Mouse (Mus musculus): Measurements from ENCODE around the gene Aff1. TPM values are rescaled to one million over a fixed set of nuclear protein-coding genes. Genes with fewer than 3 reads are reported as not detected.
A peak's percentile ranks its signal among the peaks of the same experiment; 100 is the strongest.

Gene Aff1
- 10 to 100 TPM; 37.4 to 46.9 TPM for total RNA-seq (2021)
- polyA plus RNA-seq (2012; rRNA removed) = 10.5 and 14.1 TPM in 2 replicates
- long read RNA-seq, partial matches to known transcripts = 0 of 7 reads
- long read RNA-seq, other reads (novel, unspliced or antisense) = 7 of 7 reads

DNA sequence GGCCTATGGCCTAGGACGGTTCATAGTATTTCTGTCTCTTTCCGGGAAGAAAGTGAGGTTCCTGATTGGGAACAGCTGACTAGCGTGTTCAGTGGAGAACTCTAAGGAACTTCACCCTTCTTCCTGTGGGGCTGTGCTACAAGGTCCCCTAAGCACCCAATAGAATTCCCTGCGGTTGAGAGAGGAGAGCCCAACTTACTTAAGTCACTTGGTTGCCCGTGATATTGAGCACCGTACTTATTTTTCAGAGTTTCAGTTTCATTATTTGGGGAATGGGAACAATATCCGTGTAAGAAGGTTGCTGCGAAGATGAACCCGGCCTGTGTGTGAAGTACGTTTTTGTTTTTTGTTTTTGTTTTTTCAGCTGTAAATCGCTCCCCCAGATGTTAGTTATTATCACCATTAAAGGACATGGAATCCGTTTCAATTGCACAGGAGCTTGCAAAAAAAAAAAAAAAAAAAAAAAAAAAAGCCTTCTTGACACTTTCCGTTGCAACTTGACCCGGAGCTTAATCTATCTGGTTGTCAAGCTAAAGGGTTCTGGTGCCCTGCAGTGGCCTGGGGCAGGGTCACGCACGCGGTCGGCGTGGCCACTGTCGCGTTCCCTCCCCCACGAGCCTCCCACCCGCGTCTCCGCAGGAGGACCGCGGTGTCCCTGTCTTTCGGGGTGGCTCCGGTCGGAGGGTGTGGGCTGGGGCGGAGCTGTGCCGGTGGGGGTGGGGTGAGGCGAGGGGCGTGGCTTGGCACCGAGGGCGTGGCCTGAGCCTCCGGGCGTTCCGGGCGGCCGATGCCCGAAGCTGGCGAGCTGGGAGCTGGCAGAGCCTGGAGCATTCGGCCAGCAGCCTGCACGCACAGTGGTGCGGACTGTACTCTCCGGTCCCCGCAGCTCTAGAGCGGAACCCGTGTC is at the start of gene Aff1:
TSS of gene Aff1 (plus strand) at position 751 of the 907 bp plus-strand sequence.
- Histone ChIP-seq H3K4me1 (ENCODE audit: control insufficient read depth, insufficient read depth, low read length) (no peaks in the 10 kb centered on the region; the same call in 1 of the 2 replicates), H3K27me3 (ENCODE audit: control insufficient read depth, insufficient read depth, low read length) (no peaks in the 10 kb centered on the region), H3K36me3 (ENCODE audit: control insufficient read depth, insufficient read depth, low read length) (no peaks in the 10 kb centered on the region), H3K27ac (peak within 1 kb of the TSS; percentile 96), H3K79me2 (replicated peaks; ENCODE audit: control insufficient read depth, insufficient read depth, low read length) (no peaks in the 10 kb centered on the region), H3K4me3 (peak within 1 kb of the TSS; percentile 99), H3K9ac (ENCODE audit: low read depth, low read length) (peak within 1 kb of the TSS; percentile 91)
- WGBS = 2% methylated on average over 50 of the region's 50 CpGs
- intact Hi-C loops (cut with DNase I) = loop anchor here (2.0 to 5.0 kb wide), 2 partner anchors 61 to 80 kb away; no protein-coding TSS in a partner anchor
- TF ChIP-seq EP300 (IDR thresholded peaks at IDR 0.05; ENCODE audit: insufficient read depth, low read depth, low read length) (0 out of 2 replicates have a peak, but pooled peaks have one; percentile 17), CTCF (IDR thresholded peaks at IDR 0.05) (no peak), POLR2A (IDR thresholded peaks at IDR 0.05; ENCODE audit: insufficient read depth, low read depth, low read length) (peak; percentile 87)
- DNase-seq = peak; percentile 94 to 97

DNA sequence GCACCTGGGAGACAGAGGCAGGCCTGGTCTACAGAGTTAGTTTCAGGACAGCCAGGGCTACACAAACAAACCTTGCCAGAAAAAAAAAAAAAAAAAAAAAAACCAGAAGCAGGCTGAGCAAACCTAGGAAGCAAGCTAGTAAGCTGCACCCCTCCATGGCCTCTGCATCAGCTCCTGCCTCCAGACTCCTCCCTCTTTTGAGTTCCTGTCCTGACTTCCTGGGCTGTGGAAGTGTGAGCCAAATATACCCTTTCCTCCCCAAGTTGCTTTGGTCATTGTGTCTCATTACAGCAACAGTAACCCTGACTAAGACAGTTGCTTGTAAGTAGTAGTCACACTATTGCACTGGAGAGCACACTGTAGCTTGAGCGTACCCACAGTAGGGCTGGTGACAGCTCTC is 48.0 kb upstream of the Aff1 start:
- 90% methylated on average over 1 of the region's 1 CpGs for WGBS
- TF ChIP-seq EP300 (IDR thresholded peaks at IDR 0.05; ENCODE audit: insufficient read depth, low read depth, low read length) = no peak
- TF ChIP-seq POLR2A (IDR thresholded peaks at IDR 0.05; ENCODE audit: insufficient read depth, low read depth, low read length) = no peak
- no peak for TF ChIP-seq CTCF (IDR thresholded peaks at IDR 0.05)
- DNase-seq = no peak

DNA sequence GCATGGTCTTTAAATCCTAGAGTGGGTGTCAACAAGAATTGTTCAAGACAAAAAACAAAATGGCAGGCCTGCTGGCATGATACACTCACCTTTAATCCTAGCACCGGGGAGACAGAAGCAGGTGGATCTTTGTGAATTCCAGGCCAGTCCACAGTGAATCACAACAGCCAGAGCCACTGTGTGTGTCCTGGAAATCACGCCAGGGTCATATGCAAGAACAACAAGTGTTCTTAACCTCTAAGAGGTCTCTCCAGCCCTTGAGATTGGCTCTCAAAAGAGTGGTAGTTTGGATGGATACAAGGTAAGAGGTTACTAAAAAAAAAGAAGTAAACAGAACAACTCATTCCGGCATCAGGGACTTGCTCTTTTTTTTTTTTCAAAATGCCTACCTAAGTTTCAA is 44.9 kb upstream of the Aff1 start:
- H3K36me3 ChIP-seq (ENCODE audit: control insufficient read depth, insufficient read depth, low read length) = no peaks in the 10 kb centered on the region
- DNase-seq = no peak

More for the DNA sequence above, 48.0 kb upstream of the Aff1 start:
- H3K27ac ChIP-seq = no peak overlapping the region
- no peaks in the 10 kb centered on the region for H3K79me2 ChIP-seq (replicated peaks; ENCODE audit: control insufficient read depth, insufficient read depth, low read length)
- no peak overlapping the region for H3K4me3 ChIP-seq
- intact Hi-C loops (cut with DNase I) = no loop called here
- H3K9ac ChIP-seq (ENCODE audit: low read depth, low read length) = no peak overlapping the region
- H3K4me1 ChIP-seq (ENCODE audit: control insufficient read depth, insufficient read depth, low read length) = peaks cover 1% of the 10 kb centered on the region
- H3K27me3 ChIP-seq (ENCODE audit: control insufficient read depth, insufficient read depth, low read length) = no peaks in the 10 kb centered on the region; the same call in 1 of the 2 replicates
- no peaks in the 10 kb centered on the region for H3K36me3 ChIP-seq (ENCODE audit: control insufficient read depth, insufficient read depth, low read length)

DNA sequence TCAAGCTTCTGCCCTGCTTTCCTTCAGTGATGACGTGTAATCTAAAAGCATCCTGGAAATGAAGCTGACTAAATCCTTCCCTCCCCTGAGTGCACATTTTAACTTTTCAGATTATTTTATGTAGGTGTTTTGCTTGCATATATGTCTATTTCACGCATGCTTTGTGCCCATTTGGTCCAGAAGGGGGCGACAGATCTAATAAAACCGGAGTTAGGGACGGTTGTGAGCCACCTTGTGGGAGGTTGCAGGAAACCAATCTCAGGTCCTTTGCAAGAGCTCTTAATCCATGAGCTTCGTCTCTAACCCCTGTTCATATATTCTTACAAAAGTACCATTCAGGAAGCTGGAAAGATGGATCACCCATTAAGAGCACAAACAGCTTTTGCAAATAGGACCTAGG is 37.9 kb upstream of the Aff1 start:
- H3K36me3 ChIP-seq (ENCODE audit: control insufficient read depth, insufficient read depth, low read length) = no peaks in the 10 kb centered on the region
- H3K27me3 ChIP-seq (ENCODE audit: control insufficient read depth, insufficient read depth, low read length) = peaks cover 5% of the 10 kb centered on the region; the same call in 1 of the 2 replicates
- H3K4me3 ChIP-seq = no peak overlapping the region
- TF ChIP-seq POLR2A (IDR thresholded peaks at IDR 0.05; ENCODE audit: insufficient read depth, low read depth, low read length) (no peak), CTCF (IDR thresholded peaks at IDR 0.05) (peak; percentile 67)
- no peak overlapping the region for H3K9ac ChIP-seq (ENCODE audit: low read depth, low read length)
- DNase-seq = no peak
- H3K27ac ChIP-seq = no peak overlapping the region
- peaks cover 2% of the 10 kb centered on the region for H3K4me1 ChIP-seq (ENCODE audit: control insufficient read depth, insufficient read depth, low read length)
- intact Hi-C loops (cut with DNase I) = no loop called here
- H3K79me2 ChIP-seq (replicated peaks; ENCODE audit: control insufficient read depth, insufficient read depth, low read length) = no peaks in the 10 kb centered on the region
- 47% methylated on average over 6 of the region's 6 CpGs for WGBS

More for the DNA sequence above, 44.9 kb upstream of the Aff1 start:
- Histone ChIP-seq H3K27ac (no peak overlapping the region), H3K4me1 (ENCODE audit: control insufficient read depth, insufficient read depth, low read length) (peaks cover 1% of the 10 kb centered on the region), H3K27me3 (ENCODE audit: control insufficient read depth, insufficient read depth, low read length) (no peaks in the 10 kb centered on the region), H3K9ac (ENCODE audit: low read depth, low read length) (no peak overlapping the region), H3K79me2 (replicated peaks; ENCODE audit: control insufficient read depth, insufficient read depth, low read length) (no peaks in the 10 kb centered on the region), H3K4me3 (no peak overlapping the region)
- 89% methylated on average over 3 of the region's 3 CpGs for WGBS
- intact Hi-C loops (cut with DNase I) = no loop called here
- TF ChIP-seq POLR2A (IDR thresholded peaks at IDR 0.05; ENCODE audit: insufficient read depth, low read depth, low read length) = no peak
- TF ChIP-seq CTCF (IDR thresholded peaks at IDR 0.05) = no peak
- no peak for TF ChIP-seq EP300 (IDR thresholded peaks at IDR 0.05; ENCODE audit: insufficient read depth, low read depth, low read length)

DNA sequence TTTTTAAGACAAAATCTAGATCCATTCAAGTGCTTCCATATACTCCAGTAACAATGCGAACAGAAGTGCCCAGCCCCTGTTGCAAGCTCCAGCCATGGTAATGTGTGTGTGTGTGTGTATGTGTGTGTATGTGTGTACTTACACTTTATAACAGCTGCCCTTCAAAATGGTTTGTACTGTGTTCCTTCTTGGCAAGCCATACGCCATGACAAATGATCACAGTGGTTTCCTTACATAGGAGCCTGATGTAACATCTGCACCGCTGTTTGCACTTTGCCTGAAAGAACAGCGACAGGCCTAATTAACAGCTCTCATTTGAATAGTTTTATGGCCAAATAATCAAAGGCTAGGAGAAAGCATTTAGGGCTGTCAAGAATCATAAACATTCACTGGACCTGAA is 37.4 kb upstream of the Aff1 start:
- no peak overlapping the region for H3K9ac ChIP-seq (ENCODE audit: low read depth, low read length)
- TF ChIP-seq POLR2A (IDR thresholded peaks at IDR 0.05; ENCODE audit: insufficient read depth, low read depth, low read length) (no peak), EP300 (IDR thresholded peaks at IDR 0.05; ENCODE audit: insufficient read depth, low read depth, low read length) (no peak), CTCF (IDR thresholded peaks at IDR 0.05) (no peak)
- H3K79me2 ChIP-seq (replicated peaks; ENCODE audit: control insufficient read depth, insufficient read depth, low read length) = no peaks in the 10 kb centered on the region
- no peak overlapping the region for H3K27ac ChIP-seq
- 77% methylated on average over 4 of the region's 4 CpGs for WGBS
- H3K4me1 ChIP-seq (ENCODE audit: control insufficient read depth, insufficient read depth, low read length) = peaks cover 2% of the 10 kb centered on the region
- intact Hi-C loops (cut with DNase I) = loop anchor here (5.0 kb wide), 2 partner anchors 32 to 57 kb away; no protein-coding TSS in a partner anchor
- no peak overlapping the region for H3K4me3 ChIP-seq
- no peak for DNase-seq
- peaks cover 5% of the 10 kb centered on the region; the same call in 1 of the 2 replicates for H3K27me3 ChIP-seq (ENCODE audit: control insufficient read depth, insufficient read depth, low read length)
- H3K36me3 ChIP-seq (ENCODE audit: control insufficient read depth, insufficient read depth, low read length) = no peaks in the 10 kb centered on the region
